Mouse (Mus musculus) neural tube, embryonic 10.5 days (tissue): Measurements from ENCODE around the gene Clec2d.

ENCODE experiments used
- DNase-seq: peaks from one replicate; pipeline ENCODE4 v3.0.0-alpha.2; 2017; ENCODE audit warnings: low spot score; ENCODE audit errors: extremely low spot score

The Clec2d gene

DNA sequence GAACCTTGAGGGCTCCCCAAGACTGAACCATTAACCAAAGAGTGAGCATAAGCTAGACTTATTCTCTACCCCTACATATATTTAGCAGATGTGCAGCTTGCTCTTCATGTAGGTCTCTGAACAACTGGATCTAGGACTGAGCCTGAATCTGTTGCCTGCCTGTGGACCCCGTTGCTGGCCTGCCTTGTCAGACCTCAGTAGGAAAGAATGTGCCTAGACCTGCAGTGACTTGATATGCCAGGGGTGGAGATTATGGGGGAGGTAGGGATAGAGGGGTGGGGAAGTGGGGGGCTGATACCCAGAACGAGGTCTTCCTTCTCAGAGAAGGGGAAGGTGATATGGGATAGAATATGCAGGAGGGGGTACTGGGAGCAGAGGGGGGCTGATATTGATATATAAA lies 43.2 kb downstream of the Clec2d start:
- no peak for DNase-seq

DNA sequence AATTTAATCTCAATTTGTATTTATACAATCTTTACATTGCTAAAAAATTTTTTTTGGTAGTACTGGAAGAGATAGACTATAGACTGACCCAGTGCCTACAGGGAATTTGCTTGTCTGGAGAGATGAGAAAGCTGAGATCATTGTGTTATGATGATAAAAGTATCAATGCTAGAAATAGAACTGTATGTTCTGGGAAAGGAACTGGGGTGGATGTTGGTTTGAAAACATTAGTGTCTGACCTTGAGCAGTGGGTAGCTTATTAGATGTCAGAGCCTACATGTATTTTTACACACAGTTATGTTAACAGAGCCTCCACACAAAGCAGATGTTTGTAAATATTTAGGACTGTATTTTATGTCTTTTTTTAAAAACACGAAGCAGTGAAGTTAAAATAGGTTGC lies 43.7 kb downstream of the Clec2d start:
- DNase-seq: no peak

DNA sequence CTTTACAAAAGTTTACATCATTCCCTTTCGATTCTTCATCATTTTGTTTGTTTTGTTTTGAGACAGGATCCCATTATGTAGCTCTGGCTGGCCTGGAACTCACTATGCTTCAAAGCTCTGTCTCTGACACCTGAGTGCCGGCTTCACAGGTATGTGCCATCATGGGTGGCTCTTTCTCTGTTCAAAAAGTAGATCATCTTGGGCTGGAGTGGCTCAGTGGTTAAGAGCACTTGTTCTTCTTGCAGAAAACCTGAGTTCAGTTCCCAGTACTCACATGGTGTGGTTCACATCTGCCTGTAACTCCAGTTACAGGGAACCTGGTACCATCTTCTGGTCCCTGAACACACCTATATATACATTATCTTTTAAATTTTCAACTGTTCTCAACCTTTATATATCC lies 44.7 kb downstream of the Clec2d start:
- no peak for DNase-seq

DNA sequence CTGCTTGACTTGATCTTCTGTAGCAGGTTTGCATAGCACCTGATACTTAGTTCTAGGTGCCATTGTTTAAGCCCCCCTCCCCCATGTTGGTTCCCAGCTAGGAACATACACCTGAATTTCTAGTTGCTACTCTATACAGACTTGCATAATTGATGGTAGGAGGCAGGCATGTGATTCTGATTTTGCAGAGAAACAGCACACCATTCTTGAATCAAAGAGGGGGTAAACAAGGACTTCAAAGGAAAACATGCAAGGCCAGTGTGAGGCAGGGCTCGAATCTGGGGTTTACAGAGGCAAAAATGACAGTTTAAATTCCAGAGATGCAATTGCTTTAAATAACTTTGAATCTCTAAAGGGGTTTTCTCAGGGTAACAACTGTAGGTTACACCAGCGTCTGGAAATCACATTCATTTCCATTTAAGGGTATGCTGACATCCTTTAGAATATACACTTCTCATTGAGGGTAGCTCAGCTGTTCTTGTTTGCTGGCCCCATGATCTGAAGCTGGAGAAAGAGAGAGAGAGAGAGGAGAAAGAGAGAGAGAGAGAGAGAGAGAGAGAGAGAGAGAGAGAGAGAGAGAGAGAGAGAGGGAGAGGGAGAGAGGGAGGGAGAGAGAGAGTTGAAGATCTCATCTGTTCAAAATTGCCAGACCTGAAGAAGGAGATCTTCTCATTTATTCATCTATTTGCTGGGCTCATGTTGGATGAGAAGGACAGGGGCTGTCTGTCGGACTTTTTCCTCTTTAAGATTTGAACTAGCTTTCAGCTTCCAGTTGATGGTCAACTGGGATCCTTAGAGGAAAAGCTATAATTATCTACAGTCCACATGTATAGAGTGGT lies 48.7 kb downstream of the Clec2d start:
- no peak for DNase-seq

DNA sequence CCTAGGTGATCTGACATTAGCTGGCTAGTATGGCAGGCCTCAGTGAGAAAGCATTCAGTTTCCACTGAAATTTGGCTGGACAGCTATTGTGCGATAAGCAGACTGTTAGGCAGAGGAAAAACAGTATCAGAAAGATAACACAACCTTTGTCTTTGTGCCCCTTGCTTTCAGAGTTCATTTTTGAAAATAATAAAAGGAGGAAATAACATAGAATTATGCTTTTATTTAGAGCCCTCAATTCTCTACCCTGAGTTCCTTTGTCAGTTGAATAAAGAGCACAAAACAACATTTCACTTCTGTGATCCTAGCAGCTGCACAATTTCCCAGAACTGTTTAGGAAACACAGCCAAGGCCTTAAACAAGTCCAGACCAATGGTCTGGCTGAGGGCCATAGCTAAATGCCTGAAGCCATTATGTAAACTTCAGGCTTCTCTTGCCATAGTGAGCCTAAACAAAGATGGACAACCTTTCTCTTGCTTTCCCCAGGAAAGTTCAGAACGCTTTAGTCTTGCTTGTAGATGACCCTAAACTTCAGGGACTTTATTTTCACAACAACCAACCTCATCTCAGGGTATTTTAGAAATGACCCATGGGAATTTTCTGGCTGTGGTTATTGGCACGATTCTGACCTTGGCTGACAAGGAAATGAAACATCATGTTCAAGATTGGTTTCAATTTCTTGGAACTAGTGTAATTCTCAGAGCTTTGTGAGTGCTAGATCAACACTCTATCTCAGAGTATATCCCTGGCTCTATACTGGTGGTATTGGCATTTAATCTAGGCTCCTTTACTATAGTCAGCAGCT lies 49.6 kb downstream of the Clec2d start:
- no peak for DNase-seq

DNA sequence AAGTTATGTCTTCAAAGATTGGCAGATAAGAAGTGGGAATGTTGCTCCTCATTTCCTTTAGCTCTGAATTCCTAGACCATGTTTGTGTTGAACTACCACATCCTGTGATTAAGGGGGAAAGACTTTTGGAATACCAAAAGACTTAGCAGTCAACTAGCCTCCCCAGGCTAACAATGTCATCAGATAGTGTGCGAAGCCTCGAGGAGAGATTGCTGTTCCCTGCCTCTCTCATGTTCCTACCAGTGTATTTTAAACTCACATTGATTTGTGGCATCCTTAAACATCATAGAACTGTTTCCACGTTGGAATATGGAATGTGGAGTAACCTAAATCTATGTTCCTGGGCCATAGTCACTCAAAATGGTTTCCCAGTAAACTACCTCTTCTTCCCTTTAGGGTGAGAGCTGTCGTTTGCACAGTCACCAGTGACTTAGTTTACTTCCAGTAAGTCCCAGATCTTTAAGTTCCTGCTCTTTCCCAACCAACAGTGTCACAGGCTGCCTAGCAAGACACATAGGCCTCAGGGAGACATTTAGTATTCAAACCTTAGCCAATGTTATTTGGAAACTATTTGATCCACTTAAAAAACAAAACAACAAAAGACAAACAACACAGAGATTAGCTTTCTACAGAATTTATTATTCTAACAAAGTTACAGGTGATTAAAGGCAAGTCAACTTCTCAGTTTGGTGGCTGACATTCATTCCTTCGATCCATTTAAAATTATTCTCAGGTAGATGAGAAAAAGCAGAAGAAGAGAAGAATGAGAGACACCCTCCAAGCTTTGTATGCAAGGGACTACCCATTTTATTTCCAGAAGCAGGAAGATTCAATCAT lies 51.8 kb downstream of the Clec2d start:
- no peak for DNase-seq

DNA sequence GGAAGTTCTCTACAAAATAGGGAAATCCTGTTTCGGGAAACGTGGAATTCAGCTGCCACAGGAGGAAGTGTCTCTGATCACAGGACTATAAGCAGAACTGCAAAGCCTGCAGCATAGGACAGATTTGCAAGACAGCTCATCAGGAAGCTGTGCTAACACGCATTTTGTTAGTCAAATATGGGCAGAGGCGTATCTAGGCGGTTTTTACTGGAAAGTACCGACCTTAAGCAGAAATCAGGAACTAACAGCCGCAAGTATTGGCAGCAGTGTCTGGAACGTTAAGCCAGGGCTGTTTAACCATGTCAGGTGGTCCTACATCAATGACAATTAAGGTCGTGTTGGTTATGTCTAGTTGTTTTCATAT lies 52.4 kb downstream of the Clec2d start:
- no peak for DNase-seq

DNA sequence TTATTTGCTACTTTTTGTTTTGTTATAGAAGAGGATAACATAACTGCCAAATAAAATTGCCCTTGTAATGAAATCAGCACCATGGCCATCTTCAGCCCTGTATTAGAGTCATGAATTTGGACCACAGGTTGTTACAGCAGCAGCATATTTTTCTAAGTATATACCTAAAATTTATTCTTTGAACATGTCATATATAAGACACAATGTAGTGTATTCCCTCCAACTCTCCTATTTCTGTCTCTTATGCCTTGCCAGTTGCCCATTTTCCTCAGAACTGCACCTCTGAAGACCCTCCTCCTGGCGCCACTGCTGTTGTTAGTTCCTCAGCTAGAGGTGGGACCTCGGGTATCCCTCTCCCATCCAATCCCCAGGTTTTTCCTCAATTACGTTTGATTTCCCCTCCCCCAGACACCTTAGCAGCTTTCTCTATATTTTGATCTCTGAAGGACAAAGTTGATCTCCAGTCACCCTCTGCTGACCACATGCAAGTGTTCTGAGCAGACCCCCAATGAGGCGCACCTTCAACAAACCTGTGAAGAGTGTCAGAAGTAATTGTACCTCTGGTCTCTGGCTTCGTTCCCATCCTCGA lies 53.0 kb downstream of the Clec2d start:
- no peak for DNase-seq

DNA sequence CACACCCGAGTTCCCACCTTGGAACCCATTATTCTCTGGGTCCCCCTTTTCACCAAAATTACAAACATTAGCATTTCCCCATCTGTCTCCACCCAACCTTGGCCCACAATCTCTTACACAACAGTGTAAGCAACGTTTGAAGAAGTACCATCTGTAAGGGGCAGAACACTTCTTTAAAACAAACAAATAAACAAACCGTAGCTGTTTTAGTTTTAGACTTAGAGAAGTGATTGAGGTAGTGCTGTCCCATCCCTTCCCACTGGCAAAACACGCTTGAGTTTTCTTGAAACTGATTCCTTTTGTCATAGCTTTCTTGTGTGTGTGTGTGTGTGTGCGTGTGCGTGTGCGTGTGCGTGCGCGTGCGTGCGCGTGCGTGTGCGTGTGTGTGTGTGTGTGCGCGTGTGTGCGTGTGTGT lies 53.5 kb downstream of the Clec2d start:
- DNase-seq: no peak

DNA sequence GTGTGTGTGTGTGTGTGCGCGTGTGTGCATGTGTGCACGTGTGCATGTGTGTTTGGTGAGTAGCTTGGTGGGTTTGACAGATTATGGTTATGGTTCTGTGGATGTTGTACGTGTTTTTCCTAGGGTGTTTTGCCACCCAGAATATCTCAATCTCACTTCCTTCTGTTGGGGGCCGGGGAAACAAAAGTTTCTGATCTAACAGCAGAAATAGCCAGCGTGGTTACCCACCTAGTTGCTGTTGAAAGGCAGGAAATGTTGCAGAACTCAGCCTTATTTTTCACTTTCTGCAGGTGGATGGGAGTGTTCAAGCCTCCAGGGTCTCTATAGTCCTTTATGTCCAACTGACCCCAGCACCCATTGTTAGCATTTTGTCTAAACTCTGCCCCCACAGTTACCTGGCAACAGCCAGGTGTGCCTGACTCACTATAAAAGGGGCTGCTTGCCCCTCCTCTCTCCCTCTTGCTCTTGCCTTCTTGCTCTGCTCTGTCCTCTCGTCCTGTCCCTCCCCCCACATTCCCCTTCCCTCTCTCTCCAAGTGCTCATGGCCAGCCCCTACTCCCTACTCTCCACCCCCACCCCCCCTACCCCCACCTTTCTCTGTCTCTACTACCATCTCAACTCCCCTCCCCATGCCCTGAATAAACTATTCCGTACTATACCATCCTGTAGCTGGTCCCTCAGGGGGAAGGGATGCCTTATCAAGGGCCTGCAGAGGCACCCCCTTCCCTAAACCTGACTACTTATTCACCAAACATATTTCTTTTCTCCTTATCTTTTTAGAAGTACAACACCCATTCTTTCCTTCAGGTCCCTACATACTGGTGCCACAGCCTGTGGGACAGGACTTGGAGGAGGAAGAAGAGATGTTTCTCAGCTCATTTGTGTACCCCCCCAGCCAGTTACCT lies 54.3 kb downstream of the Clec2d start:
- DNase-seq: no peak

DNA sequence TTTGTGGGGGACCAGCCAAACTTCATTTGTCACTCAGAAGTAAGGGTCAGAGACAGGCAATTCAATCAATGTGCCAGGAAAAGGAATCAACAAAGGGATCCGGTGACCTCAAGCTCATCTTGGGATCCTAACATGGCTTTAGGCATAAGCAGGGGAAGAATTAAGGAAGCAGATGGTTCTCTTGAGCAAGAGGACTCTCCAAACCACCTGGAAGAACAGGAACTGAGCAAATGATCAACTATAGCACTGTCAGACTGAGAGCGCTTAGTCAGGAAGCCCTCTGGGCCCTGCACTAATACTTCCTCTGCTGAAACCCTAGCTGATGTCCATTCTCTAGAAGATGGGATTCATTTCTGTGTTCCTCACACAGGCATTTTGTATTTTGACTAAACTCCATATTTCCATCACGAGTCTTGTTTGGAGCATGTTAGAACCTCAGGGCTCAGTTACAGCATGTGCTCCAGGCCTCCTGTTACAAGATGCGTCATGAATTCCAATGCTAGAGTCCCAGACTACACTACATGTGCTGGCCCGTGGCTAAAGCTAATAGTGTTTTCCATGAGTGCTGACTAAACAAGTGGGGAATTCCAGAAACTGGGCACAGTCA lies 55.5 kb downstream of the Clec2d start:
- DNase-seq: no peak
